Mouse (Mus musculus) T-helper 17 cell (primary cell): ENCODE results near the gene Eif4a3.

ENCODE experiments used
- in situ Hi-C, 2 experiments: fragments of 300-600 bp; cut with MboI, MseI; formaldehyde crosslinking; loops; 1 replicate in 1 of 2; 2 replicates in 1 of 2; pipeline ENCODE4 v1.15.1; 2025; ENCODE audit warnings: high pct_unique_total_duplicates in 2 of 2

Eif4a3 gene

GRCm38 (mm10) chr11:119299391-119300245 is at the start of gene Eif4a3:
TSS of gene Eif4a3 (minus strand) at chr11:119300089.
- in situ Hi-C loops: no loop called here

GRCm38 (mm10) chr11:119347125-119347524 is 47.2 kb upstream of the Eif4a3 start:
- in situ Hi-C loops: no loop called here

GRCm38 (mm10) chr11:119344865-119345264 is 45.0 kb upstream of the Eif4a3 start:
- in situ Hi-C loops: no loop called here

- in situ Hi-C loops: no loop called here
Measured at GRCm38 (mm10) chr11:119344178-119344577, 44.3 kb upstream of the Eif4a3 start.

GRCm38 (mm10) chr11:119339637-119340036 is 39.7 kb upstream of the Eif4a3 start:
- in situ Hi-C loops: no loop called here

GRCm38 (mm10) chr11:119339179-119339578 is 39.3 kb upstream of the Eif4a3 start:
- in situ Hi-C loops: no loop called here

- in situ Hi-C loops: no loop called here
Measured at GRCm38 (mm10) chr11:119338271-119339059, 38.6 kb upstream of the Eif4a3 start.

GRCm38 (mm10) chr11:119331970-119332369 is 32.1 kb upstream of the Eif4a3 start:
- in situ Hi-C loops: no loop called here

GRCm38 (mm10) chr11:119330592-119330991 is 30.7 kb upstream of the Eif4a3 start:
- in situ Hi-C loops: no loop called here

GRCm38 (mm10) chr11:119325068-119325467 is 25.2 kb upstream of the Eif4a3 start:
- in situ Hi-C loops: loop anchor here in 1 of 2 experiments (10.0 kb wide), 1 partner anchor 530 kb away; no protein-coding TSS in a partner anchor

GRCm38 (mm10) chr11:119322521-119322920 is 22.6 kb upstream of the Eif4a3 start:
- in situ Hi-C loops: loop anchor here in 1 of 2 experiments (5.0 to 10.0 kb wide), 2 partner anchors 65 to 528 kb away; no protein-coding TSS in a partner anchor

- in situ Hi-C loops: no loop called here
Measured at GRCm38 (mm10) chr11:119316720-119317119, 16.8 kb upstream of the Eif4a3 start.

- in situ Hi-C loops: no loop called here
Measured at GRCm38 (mm10) chr11:119314252-119314936, 14.5 kb upstream of the Eif4a3 start.

GRCm38 (mm10) chr11:119310621-119311020 is 10.7 kb upstream of the Eif4a3 start:
- in situ Hi-C loops: no loop called here

GRCm38 (mm10) chr11:119307916-119308315 is 8.0 kb upstream of the Eif4a3 start:
- in situ Hi-C loops: no loop called here

GRCm38 (mm10) chr11:119307658-119307867 is 7.7 kb upstream of the Eif4a3 start, which contains the start of gene Card14:
TSS of gene Card14 (plus strand) at chr11:119307768.
- in situ Hi-C loops: no loop called here

- in situ Hi-C loops: no loop called here
Measured at GRCm38 (mm10) chr11:119306762-119307657, 7.1 kb upstream of the Eif4a3 start.

GRCm38 (mm10) chr11:119304904-119305712 is 5.2 kb upstream of the Eif4a3 start:
- in situ Hi-C loops: no loop called here

- in situ Hi-C loops: no loop called here
Measured at GRCm38 (mm10) chr11:119300986-119301385, 1.1 kb upstream of the Eif4a3 start.

GRCm38 (mm10) chr11:119300246-119300935 is 502 bp upstream of the Eif4a3 start:
- in situ Hi-C loops: no loop called here
